ENCODE assay signal across 7 mouse cellular contexts in genomic region chr13:112271901-112272537, GRCm38 (mm10). TPM values are rescaled to one million over a fixed set of nuclear protein-coding genes. Genes with fewer than 3 reads are reported as not detected.
DNase-seq lines count a peak whose midpoint lies in the region; ATAC-seq and TF ChIP-seq lines count a peak whose summit lies in the region.

No protein-coding gene starts in this region.

- peak overlapping the region; percentile 48; the same call in 1 of the 2 replicates for H3K4me2 ChIP-seq in CH12.LX (ENCODE audit: insufficient read depth, low read depth, poor library complexity, severe bottlenecking)
- H3K4me2 ChIP-seq in hindbrain, embryonic 14.5 days (replicated peaks), result no peak overlapping the region
- H3K4me2 ChIP-seq in midbrain, embryonic 13.5 days (replicated peaks), result no peak overlapping the region

- TF ChIP-seq EP300 in CH12.LX (IDR thresholded peaks at IDR 0.05; ENCODE audit: low read length), result no peak

- H3K9me3 ChIP-seq in CH12.LX (replicated peaks; ENCODE audit: low read length), result no peaks in the 10 kb centered on the region
- no peaks in the 10 kb centered on the region for H3K9me3 ChIP-seq in hindbrain, embryonic 14.5 days (ENCODE audit: control insufficient read depth, low read length)
- no peaks in the 10 kb centered on the region for H3K9me3 ChIP-seq in midbrain, embryonic 13.5 days

- dilution Hi-C loops in CH12.LX (cut with MboI; ENCODE audit: extremely low pct_ligation_motif_present, extremely low pct_unique_long_range_greater_than_20kb, low sequenced_read_pairs), result no loop called here

- no peak overlapping the region for H3K27ac ChIP-seq in kidney, adult 2 months (ENCODE audit: insufficient read depth, low read depth, low read length)
- no peak overlapping the region for H3K27ac ChIP-seq in CH12.LX (ENCODE audit: insufficient read depth, low read depth)
- H3K27ac ChIP-seq in hindbrain, embryonic 14.5 days, result no peak overlapping the region
- H3K27ac ChIP-seq in midbrain, embryonic 13.5 days, result no peak overlapping the region

- H3K79me2 ChIP-seq in CH12.LX (replicated peaks; ENCODE audit: control insufficient read depth, extremely low read depth, insufficient read depth, poor library complexity, severe bottlenecking), result no peaks in the 10 kb centered on the region

- peak; percentile 63 for ATAC-seq in activated CD4-positive, CD25-positive, alpha-beta regulatory T cell, adult 4 months
- ATAC-seq in hindbrain, embryonic 14.5 days (ENCODE audit: low FRiP score), result no peak
- 0 out of 2 replicates have a peak, but pooled peaks have one; percentile 34 for ATAC-seq in midbrain, embryonic 13.5 days

- in situ Hi-C loops in CH12.LX (cut with MboI; ENCODE audit: low pct_ligation_motif_present, low pct_unique_long_range_greater_than_20kb, low sequenced_read_pairs), result loop anchor here (25.0 kb wide), 1 partner anchor 735 kb away; the partner anchor contains the start of gene Gm49496

- TF ChIP-seq RAD21 in CH12.LX (IDR thresholded peaks at IDR 0.05; ENCODE audit: low read depth, low read length), result peak; percentile 86

- 41% methylated on average over 5 of the region's 5 CpGs for WGBS in kidney, adult 2 months
- WGBS in hindbrain, embryonic 14.5 days, result 30% methylated on average over 5 of the region's 5 CpGs
- 12% methylated on average over 5 of the region's 5 CpGs for WGBS in midbrain, embryonic 13.5 days

- peak; percentile 40 for TF ChIP-seq CTCF in kidney, adult 2 months (conservative IDR thresholded peaks at IDR 0.05; ENCODE audit: insufficient read depth, insufficient read length, low read depth, low read length)
- peak; percentile 55 to 85; a peak in 3 of 4 replicates for TF ChIP-seq CTCF in CH12.LX (conservative IDR thresholded peaks at IDR 0.05 in 1 of 2, IDR thresholded peaks at IDR 0.05 in 1 of 2; ENCODE audit: low read depth in 2 of 2, low read length in 2 of 2)

- H3K4me3 ChIP-seq in kidney, adult 2 months (ENCODE audit: insufficient read depth, low read depth, low read length), result no peak overlapping the region
- H3K4me3 ChIP-seq in CH12.LX (replicated peaks in 1 of 3; ENCODE audit: low read depth in 2 of 3, low read length in 2 of 3, poor library complexity in 1 of 3), result no peak overlapping the region
- no peak overlapping the region for H3K4me3 ChIP-seq in hindbrain, embryonic 14.5 days (replicated peaks; ENCODE audit: low read length)
- no peak overlapping the region for H3K4me3 ChIP-seq in midbrain, embryonic 13.5 days (replicated peaks)

- TF ChIP-seq POLR2A in kidney, adult 2 months (IDR thresholded peaks at IDR 0.05; ENCODE audit: low read depth, low read length), result no peak
- TF ChIP-seq POLR2A in CH12.LX (IDR thresholded peaks at IDR 0.05; ENCODE audit: low read depth, low read length), result no peak

- no peaks in the 10 kb centered on the region; the same call in 1 of the 2 replicates for H3K27me3 ChIP-seq in kidney, adult 2 months (replicated peaks; ENCODE audit: control insufficient read depth, insufficient read depth, low read length)
- no peaks in the 10 kb centered on the region for H3K27me3 ChIP-seq in CH12.LX (replicated peaks)
- no peaks in the 10 kb centered on the region for H3K27me3 ChIP-seq in hindbrain, embryonic 14.5 days (ENCODE audit: control insufficient read depth, insufficient read depth, low read length)
- no peaks in the 10 kb centered on the region for H3K27me3 ChIP-seq in midbrain, embryonic 13.5 days

- no peaks in the 10 kb centered on the region for H3K36me3 ChIP-seq in kidney, adult 2 months (ENCODE audit: control insufficient read depth, insufficient read depth, low read length)
- no peaks in the 10 kb centered on the region for H3K36me3 ChIP-seq in CH12.LX (replicated peaks in 1 of 2; ENCODE audit: control insufficient read depth in 1 of 2, insufficient read depth in 1 of 2, low read length in 1 of 2)
- H3K36me3 ChIP-seq in hindbrain, embryonic 14.5 days (replicated peaks; ENCODE audit: control insufficient read depth, insufficient read depth), result no peaks in the 10 kb centered on the region
- no peaks in the 10 kb centered on the region for H3K36me3 ChIP-seq in midbrain, embryonic 13.5 days

- peak overlapping the region; percentile 17; the same call in 1 of the 2 replicates for H3K9ac ChIP-seq in CH12.LX (ENCODE audit: insufficient read depth, low read depth)
- no peak overlapping the region for H3K9ac ChIP-seq in hindbrain, embryonic 14.5 days
- H3K9ac ChIP-seq in midbrain, embryonic 13.5 days (replicated peaks), result no peak overlapping the region

- peak; percentile 48 for DNase-seq in kidney, adult 2 months
- DNase-seq in kidney, adult 18-20 months, result no peak
- peak; percentile 77 for DNase-seq in CH12.LX (ENCODE audit: extremely low read depth)
- peak; percentile 73 for DNase-seq in hindbrain, embryonic 14.5 days (ENCODE audit: low spot score)
- no peak for DNase-seq in urinary bladder, adult 2 months (ENCODE audit: low spot score)

- H3K4me1 ChIP-seq in kidney, adult 2 months (ENCODE audit: control insufficient read depth, insufficient read depth, low read length), result no peaks in the 10 kb centered on the region
- H3K4me1 ChIP-seq in CH12.LX (ENCODE audit: control insufficient read depth in 1 of 2, insufficient read depth in 2 of 2), result peaks cover 0 to 7% of the 10 kb centered on the region in 2 experiments; a peak in 1 of 4 replicates
- H3K4me1 ChIP-seq in hindbrain, embryonic 14.5 days (replicated peaks; ENCODE audit: control insufficient read depth, insufficient read depth, low read length), result 0 out of 2 replicates have a peak, but pooled peaks cover 3% of the 10 kb centered on the region
- H3K4me1 ChIP-seq in midbrain, embryonic 13.5 days (replicated peaks), result no peaks in the 10 kb centered on the region

TF ChIP-seq in CH12.LX, 34 proteins besides CTCF, POLR2A, EP300 and RAD21:
- TF ChIP-seq MEF2A (IDR thresholded peaks at IDR 0.05; ENCODE audit: borderline replicate concordance, low read depth, low read length) (0 out of 2 replicates have a peak, but pooled peaks have one; percentile 25), RCOR1 (conservative IDR thresholded peaks at IDR 0.05; ENCODE audit: low read depth, low read length) (no peak), MYC (IDR thresholded peaks at IDR 0.05; ENCODE audit: low read depth, low read length) (no peak), ELF1 (IDR thresholded peaks at IDR 0.05; ENCODE audit: low read depth, low read length) (no peak), MAZ (IDR thresholded peaks at IDR 0.05; ENCODE audit: low read depth, low read length) (peak; percentile 70), CHD2 (IDR thresholded peaks at IDR 0.05; ENCODE audit: low read length) (0 out of 2 replicates have a peak, but pooled peaks have one; percentile 30), TCF12 (IDR thresholded peaks at IDR 0.05; ENCODE audit: low read depth, low read length) (no peak), POLR2AphosphoS2 (IDR thresholded peaks at IDR 0.05; ENCODE audit: low read depth, low read length) (no peak), SMC3 (IDR thresholded peaks at IDR 0.05; ENCODE audit: low read depth, low read length) (peak; percentile 71), HCFC1 (IDR thresholded peaks at IDR 0.05; ENCODE audit: low read depth, low read length) (no peak), ETS1 (conservative IDR thresholded peaks at IDR 0.05; ENCODE audit: low read depth, low read length) (no peak), ZC3H11A (IDR thresholded peaks at IDR 0.05; ENCODE audit: low read depth, low read length) (peak; percentile 65), KAT2A (IDR thresholded peaks at IDR 0.05; ENCODE audit: insufficient replicate concordance, low read length) (no peak), BHLHE40 (IDR thresholded peaks at IDR 0.05; ENCODE audit: low read depth, low read length) (0 out of 2 replicates have a peak, but pooled peaks have one; percentile 25), UBTF (IDR thresholded peaks at IDR 0.05; ENCODE audit: low read depth, low read length) (no peak), ZNF384 (IDR thresholded peaks at IDR 0.05; ENCODE audit: low read depth, low read length) (peak; percentile 55; the same call in 1 of the 2 replicates), IRF4 (IDR thresholded peaks at IDR 0.05; ENCODE audit: low read depth, low read length) (peak; percentile 57; the same call in 1 of the 2 replicates)
TF ChIP-seq in CH12.LX: peak in this region for 8.

RNA-seq across cellular contexts. Expression of gene Ankrd55, which starts 16.2 kb away (rescaled TPM):
- polyA plus RNA-seq in kidney, adult 2 months (2012; rRNA removed), result 0.08 TPM in 2 replicates
- total RNA-seq in CH12.LX (2012; rRNA removed) (2.2 TPM in 2 replicates), CH12.LX (2014; rRNA removed) (1.1 TPM in 2 replicates)
- polyA plus RNA-seq in CH12.LX (2012; ENCODE audit: insufficient read length, low read depth), result 1.1 and 1.3 TPM in 2 replicates
- 10 to 100 TPM in 1 of 2 experiments, 1 to 10 TPM in 1; 8.3 to 15.4 TPM for polyA plus RNA-seq in activated CD4-positive, CD25-positive, alpha-beta regulatory T cell, adult 4 months (2017; shearing (Covaris generic))
- 9.2 and 10.9 TPM in 2 replicates for polyA plus RNA-seq in hindbrain, embryonic 14.5 days (2014; fragmentation: Nextera tagmentation; extraction: Ambion mirVana)
- 3.6 and 3.9 TPM in 2 replicates for polyA plus RNA-seq in midbrain, embryonic 13.5 days (2015; fragmentation: Nextera tagmentation; extraction: Ambion mirVana)
- 0.33 and 0.38 TPM in 2 replicates for polyA plus RNA-seq in urinary bladder, adult 2 months (2012; rRNA removed)

Comparison
In these comparisons a context has a peak if more than half of its experiments do, and no peak if none do; other contexts are left out.
1. DNase-seq: peak in kidney, adult 2 months (single experiment), CH12.LX (single experiment) and hindbrain, embryonic 14.5 days (single experiment); none in kidney, adult 18-20 months (single experiment) and urinary bladder, adult 2 months (single experiment).